Mouse (Mus musculus): ENCODE data around the gene Prima1.

- no peak for TF ChIP-seq CTCF (IDR thresholded peaks at IDR 0.05)
- TF ChIP-seq EP300 (IDR thresholded peaks at IDR 0.05) = no peak
These were observed 28.4 kb downstream of the Prima1 start for GRCm38 (mm10) chr12:103213591-103213990.

Measured in lung, postnatal 0 days (tissue).